Mouse (Mus musculus) hindbrain, embryonic 16.5 days (tissue): ENCODE results near the gene Gm813. TPM values are rescaled to one million over a fixed set of nuclear protein-coding genes. Genes with fewer than 3 reads are reported as not detected.

Experiments used
- ATAC-seq: fragments of 200-750 bp; cut with Nextera tagmentation; 2 replicates; pipeline ENCODE4 v1.8.0; 2017; ENCODE audit warnings: moderate TSS enrichment, moderate library complexity
- H3K27ac ChIP-seq: fragments of 300-500 bp; sonication (generic); 2 replicates; pipeline ENCODE4 v1.5.1; 2014; ENCODE audit warnings: low read depth, mild to moderate bottlenecking, control low read depth, low read length, moderate library complexity
- H3K27me3 ChIP-seq: fragments of 300-500 bp; sonication (generic); replicated peaks from 2 replicates; pipeline ENCODE4 v1.6.1; 2014; ENCODE audit warnings: low read length; ENCODE audit not compliant: control insufficient read depth, insufficient read depth
- H3K36me3 ChIP-seq: fragments of 300-500 bp; sonication (generic); 2 replicates; pipeline ENCODE4 v1.6.1; 2014; ENCODE audit warnings: mild to moderate bottlenecking, low read length, moderate library complexity, mixed read lengths; ENCODE audit not compliant: control insufficient read depth, insufficient read depth
- H3K4me1 ChIP-seq: fragments of 300-500 bp; sonication (generic); 2 replicates; pipeline ENCODE4 v1.6.1; 2014; ENCODE audit warnings: low read depth, low read length; ENCODE audit not compliant: control insufficient read depth, insufficient read depth
- H3K4me2 ChIP-seq: fragments of 300-500 bp; sonication (generic); 2 replicates; pipeline ENCODE4 v1.6.1; 2014; ENCODE audit warnings: mild to moderate bottlenecking, low read length, control low read depth, moderate library complexity
- H3K4me3 ChIP-seq: fragments of 300-500 bp; sonication (generic); 2 replicates; pipeline ENCODE4 v1.5.1; 2014; ENCODE audit warnings: mild to moderate bottlenecking, low read length, control low read depth, moderate library complexity
- H3K9ac ChIP-seq: fragments of 300-500 bp; sonication (generic); 2 replicates; pipeline ENCODE4 v1.6.1; 2014; ENCODE audit warnings: low read depth, mild to moderate bottlenecking, control low read depth, low read length, moderate library complexity
- H3K9me3 ChIP-seq: fragments of 300-500 bp; sonication (generic); 2 replicates; pipeline ENCODE4 v1.6.1; 2014; ENCODE audit warnings: mild to moderate bottlenecking, low read length, moderate library complexity; ENCODE audit not compliant: control insufficient read depth
- WGBS: fragments of 180-500 bp; shearing (Covaris S2); extraction: QIAGEN DNeasy Blood & Tissue Kit; methylation state at CpG from one replicate; pipeline ENCODE4 v1.1.7; 2014; 5-methylcytosine and 5-hydroxymethylcytosine counted together
- polyA plus RNA-seq: library from polyadenylated mRNA; unstranded; fragments of >200 nt; fragmentation: Nextera tagmentation; extraction: Ambion mirVana; gene quantifications from 2 replicates; pipeline ENCODE4 v1.2.1, GENCODE M21; 2015

Gm813 gene
- polyA plus RNA-seq, 1 experiment from 2014 or later, result not detected

DNA sequence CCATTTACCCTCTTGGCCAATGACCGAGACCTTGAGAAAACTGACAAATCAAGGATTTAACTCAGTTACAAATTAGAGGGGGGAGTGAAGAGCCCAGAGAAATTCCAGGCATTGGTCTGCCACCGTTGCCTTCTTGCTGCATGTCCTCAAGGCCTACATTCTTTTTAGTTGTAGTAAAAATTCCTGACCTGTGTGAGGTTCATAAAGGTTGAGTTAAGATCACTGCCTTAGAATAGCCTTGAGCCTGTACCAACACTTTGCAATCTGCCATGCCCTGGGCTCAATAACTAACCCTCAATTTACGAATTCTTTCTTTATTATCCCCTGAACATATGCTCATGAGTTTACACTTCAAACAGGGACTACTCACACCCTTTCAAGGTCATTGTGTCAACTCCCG lies 6.3 kb upstream of the Gm813 start:
- no peak overlapping the region for H3K4me2 ChIP-seq
- no peaks in the 10 kb centered on the region for H3K9me3 ChIP-seq
- no peaks in the 10 kb centered on the region for H3K27me3 ChIP-seq
- no peak overlapping the region for H3K9ac ChIP-seq
- H3K27ac ChIP-seq, result no peak overlapping the region
- H3K36me3 ChIP-seq, result no peaks in the 10 kb centered on the region
- no peak overlapping the region for H3K4me3 ChIP-seq
- 86% methylated on average over 4 of the region's 4 CpGs for WGBS
- no peak for ATAC-seq
- H3K4me1 ChIP-seq, result no peaks in the 10 kb centered on the region

DNA sequence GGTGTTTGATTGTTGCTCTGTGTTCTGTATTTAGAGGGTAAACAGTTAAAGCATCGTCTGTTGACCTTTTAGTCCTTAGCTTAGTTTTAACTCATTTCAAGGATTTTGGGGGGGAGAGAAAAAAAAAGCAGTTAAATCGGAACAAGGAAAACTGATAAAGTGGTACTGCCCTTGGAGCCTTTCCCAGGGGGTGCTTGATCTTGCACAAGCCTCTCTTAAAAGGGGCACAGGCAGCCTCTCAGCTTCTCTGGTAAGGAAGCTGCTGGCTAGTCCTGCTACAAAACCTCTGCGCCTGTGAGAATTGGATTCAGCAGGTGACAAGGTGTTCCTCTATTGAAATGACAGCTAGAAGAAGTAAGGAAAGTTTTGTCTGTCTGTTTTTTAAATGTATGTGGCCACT lies 5.6 kb upstream of the Gm813 start:
- Histone ChIP-seq H3K36me3 (no peaks in the 10 kb centered on the region), H3K9ac (no peak overlapping the region), H3K4me1 (no peaks in the 10 kb centered on the region), H3K27me3 (no peaks in the 10 kb centered on the region), H3K4me2 (no peak overlapping the region), H3K9me3 (no peaks in the 10 kb centered on the region), H3K4me3 (no peak overlapping the region), H3K27ac (no peak overlapping the region)
- no peak for ATAC-seq
- WGBS, result 93% methylated on average over 3 of the region's 3 CpGs

DNA sequence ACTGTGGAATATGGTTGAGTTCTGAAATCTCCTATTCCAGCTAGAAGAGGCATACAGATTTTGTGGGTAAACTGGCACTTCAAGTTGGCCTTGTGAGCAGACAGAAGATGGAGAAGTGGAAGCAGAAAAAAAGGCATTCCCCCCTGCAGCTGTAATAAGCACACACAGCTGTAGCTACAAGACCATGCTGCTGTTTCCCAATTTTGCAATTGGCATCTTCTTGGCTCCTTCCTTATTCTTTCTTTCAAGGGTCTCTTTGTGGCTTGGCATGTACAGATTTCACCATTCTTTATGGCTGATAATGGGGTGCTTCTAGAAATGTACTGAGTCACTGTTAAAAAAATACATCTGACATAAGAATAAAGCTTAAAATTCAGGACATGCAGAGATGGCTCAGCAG lies 568 bp upstream of the Gm813 start:
- Histone ChIP-seq H3K9ac (no peak overlapping the region), H3K4me1 (no peaks in the 10 kb centered on the region), H3K36me3 (no peaks in the 10 kb centered on the region), H3K9me3 (no peaks in the 10 kb centered on the region), H3K27ac (no peak overlapping the region), H3K4me2 (no peak overlapping the region), H3K27me3 (no peaks in the 10 kb centered on the region), H3K4me3 (no peak overlapping the region)
- ATAC-seq, result no peak

DNA sequence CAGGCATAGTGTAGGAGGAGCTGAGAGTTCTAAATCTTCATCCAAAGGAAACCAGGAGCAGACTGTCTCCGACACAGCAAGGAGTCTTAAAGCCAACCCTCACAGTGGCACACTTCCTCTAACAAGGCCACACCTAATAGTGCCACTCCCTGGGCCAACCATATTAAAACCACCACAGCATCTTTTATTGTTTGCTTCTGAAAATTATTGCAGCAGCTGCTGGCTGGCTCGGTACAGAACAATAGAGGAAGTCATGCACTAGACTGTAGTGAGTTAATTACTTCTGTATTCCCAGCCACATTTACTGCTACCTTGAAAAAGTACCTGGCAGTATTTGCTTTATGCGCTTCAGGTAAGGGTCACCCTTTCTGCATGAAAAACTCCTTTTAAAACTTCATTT lies 3.8 kb downstream of the Gm813 start:
- Histone ChIP-seq H3K27me3 (no peaks in the 10 kb centered on the region), H3K9ac (no peak overlapping the region), H3K4me1 (no peaks in the 10 kb centered on the region), H3K4me2 (no peak overlapping the region), H3K9me3 (no peaks in the 10 kb centered on the region), H3K4me3 (no peak overlapping the region), H3K27ac (no peak overlapping the region), H3K36me3 (no peaks in the 10 kb centered on the region)
- WGBS, result 81% methylated on average over 3 of the region's 3 CpGs
- no peak for ATAC-seq

DNA sequence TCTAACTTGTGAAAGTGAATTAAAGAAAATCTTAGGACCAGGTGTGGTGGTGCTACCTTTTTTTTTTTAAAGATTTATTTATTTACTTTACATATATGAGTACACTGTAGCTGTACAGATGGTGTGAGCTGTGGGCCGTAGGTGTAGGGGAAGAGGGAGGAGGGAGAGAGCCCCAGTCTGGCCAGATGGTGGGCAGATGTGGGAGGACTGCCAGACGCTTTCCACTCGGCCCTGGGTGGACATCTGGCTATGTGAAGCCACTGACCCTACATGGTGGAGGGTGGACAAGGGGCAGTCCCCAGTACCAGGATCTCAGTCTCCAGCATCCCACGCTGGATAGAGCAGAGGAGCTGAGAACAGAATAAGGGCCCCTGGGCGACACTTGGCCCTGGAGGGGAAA lies 9.7 kb downstream of the Gm813 start:
- no peak for ATAC-seq
- H3K9ac ChIP-seq, result no peak overlapping the region
- no peaks in the 10 kb centered on the region for H3K27me3 ChIP-seq
- H3K9me3 ChIP-seq, result no peaks in the 10 kb centered on the region
- H3K4me1 ChIP-seq, result no peaks in the 10 kb centered on the region
- H3K27ac ChIP-seq, result no peak overlapping the region
- no peak overlapping the region for H3K4me2 ChIP-seq
- no peak overlapping the region for H3K4me3 ChIP-seq
- 76% methylated on average over 5 of the region's 5 CpGs for WGBS
- H3K36me3 ChIP-seq, result no peaks in the 10 kb centered on the region

DNA sequence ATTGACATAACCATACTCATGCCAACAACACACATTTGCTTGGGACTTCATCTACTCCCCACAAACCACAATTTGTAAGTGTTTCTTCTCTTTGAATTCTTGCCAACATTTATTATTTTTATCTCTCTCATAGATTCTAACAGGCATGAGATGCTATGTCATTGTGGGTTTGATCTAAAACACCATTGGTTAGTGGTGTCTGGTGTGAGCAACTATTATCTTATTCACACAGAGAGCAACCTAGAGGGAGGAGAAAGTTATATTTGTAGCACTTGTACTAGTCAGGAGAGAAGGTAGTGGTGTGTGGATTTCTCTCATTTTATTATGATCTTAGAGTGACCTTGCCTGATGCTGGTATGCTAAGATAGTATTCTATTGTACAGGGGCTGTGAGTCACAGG lies 12.1 kb downstream of the Gm813 start:
- no peak overlapping the region for H3K4me3 ChIP-seq
- no peaks in the 10 kb centered on the region for H3K36me3 ChIP-seq
- no peaks in the 10 kb centered on the region for H3K27me3 ChIP-seq
- no peaks in the 10 kb centered on the region for H3K9me3 ChIP-seq
- no peak overlapping the region for H3K27ac ChIP-seq
- ATAC-seq, result no peak
- no peak overlapping the region for H3K4me2 ChIP-seq
- H3K9ac ChIP-seq, result no peak overlapping the region
- H3K4me1 ChIP-seq, result no peaks in the 10 kb centered on the region

DNA sequence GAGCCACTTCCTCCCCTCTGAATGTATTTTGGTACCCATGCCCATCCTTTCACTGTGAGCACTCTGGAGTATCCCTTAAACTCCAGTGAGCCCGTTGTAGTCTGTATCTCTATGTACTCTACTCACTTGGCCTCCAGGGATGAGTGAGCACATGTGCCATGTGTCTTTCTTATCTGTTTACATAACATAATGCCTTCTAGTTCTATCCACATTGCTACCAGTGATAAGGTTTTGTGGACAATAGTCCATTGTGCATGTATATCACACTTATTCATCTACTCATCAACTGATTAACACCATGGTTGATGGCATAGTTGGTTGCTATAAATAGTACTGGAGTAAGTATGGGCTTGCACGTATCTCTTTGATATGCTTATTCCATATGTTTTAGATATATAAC lies 12.9 kb downstream of the Gm813 start:
- no peak overlapping the region for H3K4me3 ChIP-seq
- no peaks in the 10 kb centered on the region for H3K4me1 ChIP-seq
- H3K9me3 ChIP-seq, result no peaks in the 10 kb centered on the region
- H3K4me2 ChIP-seq, result no peak overlapping the region
- no peak for ATAC-seq
- H3K9ac ChIP-seq, result no peak overlapping the region
- no peaks in the 10 kb centered on the region for H3K36me3 ChIP-seq
- H3K27ac ChIP-seq, result no peak overlapping the region
- no peaks in the 10 kb centered on the region for H3K27me3 ChIP-seq
- 89% methylated on average over 2 of the region's 2 CpGs for WGBS

DNA sequence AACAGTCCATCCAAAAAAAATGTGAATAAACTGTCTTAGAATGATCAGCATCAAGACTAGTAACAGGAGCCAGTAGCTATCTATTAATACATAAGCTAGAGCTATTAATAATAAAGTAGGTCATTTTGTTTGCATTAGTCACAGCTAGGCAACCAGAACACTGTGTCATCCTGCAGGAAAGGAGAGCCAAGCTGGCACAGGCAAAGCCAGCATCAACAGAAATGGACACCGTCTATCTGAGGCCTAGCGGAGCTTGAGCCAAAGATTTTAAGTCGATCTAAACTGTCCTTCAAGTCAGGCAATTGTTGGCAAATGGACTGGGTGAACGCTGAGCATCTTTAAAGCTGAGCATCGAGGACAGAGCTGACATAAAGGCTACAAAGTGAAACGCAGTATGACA lies 15.9 kb downstream of the Gm813 start:
- no peaks in the 10 kb centered on the region for H3K9me3 ChIP-seq
- no peak for ATAC-seq
- H3K9ac ChIP-seq, result no peak overlapping the region
- WGBS, result 84% methylated on average over 6 of the region's 6 CpGs
- no peak overlapping the region for H3K4me2 ChIP-seq
- H3K27me3 ChIP-seq, result no peaks in the 10 kb centered on the region
- H3K27ac ChIP-seq, result no peak overlapping the region
- no peak overlapping the region for H3K4me3 ChIP-seq
- H3K36me3 ChIP-seq, result no peaks in the 10 kb centered on the region
- H3K4me1 ChIP-seq, result no peaks in the 10 kb centered on the region

DNA sequence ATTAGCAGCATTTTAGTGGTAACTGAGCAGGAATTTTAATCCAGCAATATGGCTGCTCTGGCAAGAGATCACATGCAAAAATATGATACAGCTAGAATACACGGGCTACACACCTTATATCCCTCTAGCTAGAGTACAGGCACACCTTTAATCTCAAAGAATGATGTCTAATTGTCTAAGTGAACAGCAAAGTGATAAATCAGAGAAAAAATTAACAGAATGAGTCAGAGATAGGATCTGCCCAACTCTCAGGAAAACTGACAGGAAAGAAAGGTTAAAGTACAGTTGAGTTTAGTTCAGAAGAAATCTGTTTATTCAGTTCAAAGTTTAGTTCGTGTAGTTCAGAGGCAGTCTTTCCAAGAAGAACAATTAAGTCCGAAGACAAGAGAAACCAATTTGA lies 25.5 kb downstream of the Gm813 start:
- Histone ChIP-seq H3K4me3 (no peak overlapping the region), H3K36me3 (no peaks in the 10 kb centered on the region), H3K27ac (no peak overlapping the region), H3K27me3 (no peaks in the 10 kb centered on the region), H3K4me1 (no peaks in the 10 kb centered on the region), H3K9ac (no peak overlapping the region), H3K9me3 (no peaks in the 10 kb centered on the region), H3K4me2 (no peak overlapping the region)
- no peak for ATAC-seq
- 85% methylated on average over 3 of the region's 3 CpGs for WGBS

DNA sequence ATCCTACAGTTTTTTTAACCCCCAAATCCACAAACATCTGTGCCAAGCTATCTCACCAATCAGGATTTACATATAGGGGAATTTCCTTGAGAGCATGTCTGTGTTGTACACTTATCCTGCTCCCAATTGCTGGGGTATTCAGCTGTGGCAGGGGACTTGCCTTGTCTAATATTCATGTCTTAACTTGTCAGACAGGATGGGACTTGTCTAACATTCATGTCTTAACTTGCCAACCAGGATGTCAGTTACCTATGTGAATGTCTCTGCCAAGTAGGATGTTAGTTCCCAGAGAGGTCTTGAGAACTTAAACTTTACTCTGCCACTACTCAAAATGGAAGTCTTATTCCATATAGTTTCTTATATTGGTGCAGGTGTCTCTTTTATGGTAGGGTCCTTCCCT lies 27.3 kb downstream of the Gm813 start:
- Histone ChIP-seq H3K4me3 (no peak overlapping the region), H3K9ac (no peak overlapping the region), H3K36me3 (no peaks in the 10 kb centered on the region), H3K4me1 (no peaks in the 10 kb centered on the region), H3K27me3 (no peaks in the 10 kb centered on the region), H3K27ac (no peak overlapping the region), H3K9me3 (no peaks in the 10 kb centered on the region), H3K4me2 (no peak overlapping the region)
- no peak for ATAC-seq
